Mouse (Mus musculus) yolk sac, embryonic 10.5 days (tissue): ENCODE measurements around the gene Prr5l.

Experiments
- DNase-seq: peaks from one replicate; pipeline ENCODE4 v3.0.0-alpha.2; 2017; ENCODE audit warnings: low spot score

Prr5l gene

DNA sequence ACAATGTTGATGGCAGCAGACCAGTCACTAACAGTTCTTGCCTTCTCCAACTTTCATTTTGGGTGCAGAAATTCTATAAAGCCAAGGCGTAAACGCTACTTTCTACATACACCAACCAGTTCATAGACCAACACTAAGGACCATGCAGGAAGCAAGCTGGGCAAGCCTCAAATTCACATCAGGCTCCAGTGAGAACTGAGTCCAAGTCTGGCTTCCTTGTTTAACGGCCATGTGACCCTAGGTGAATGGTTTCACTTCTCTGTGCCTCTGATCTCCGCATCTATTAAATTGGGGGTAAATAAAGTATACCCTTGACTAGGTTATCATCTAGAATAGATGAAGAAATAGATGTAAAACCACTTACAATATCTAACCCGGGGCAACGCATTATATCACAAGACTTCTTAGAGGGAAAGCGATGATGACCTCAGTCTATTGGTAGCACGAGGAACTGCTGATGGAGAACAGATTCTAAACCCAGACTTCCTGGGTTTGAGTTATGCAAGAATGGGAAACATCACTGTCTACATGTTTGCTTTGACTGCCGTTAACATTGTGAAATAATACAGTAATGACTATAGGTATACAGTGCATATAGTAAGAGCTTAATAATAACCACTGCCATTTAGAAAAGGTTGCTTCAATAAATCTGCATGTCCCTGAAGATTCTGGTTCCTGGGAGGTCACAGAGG lies 1.2 kb downstream of the Prr5l start:
- DNase-seq, result no peak

DNA sequence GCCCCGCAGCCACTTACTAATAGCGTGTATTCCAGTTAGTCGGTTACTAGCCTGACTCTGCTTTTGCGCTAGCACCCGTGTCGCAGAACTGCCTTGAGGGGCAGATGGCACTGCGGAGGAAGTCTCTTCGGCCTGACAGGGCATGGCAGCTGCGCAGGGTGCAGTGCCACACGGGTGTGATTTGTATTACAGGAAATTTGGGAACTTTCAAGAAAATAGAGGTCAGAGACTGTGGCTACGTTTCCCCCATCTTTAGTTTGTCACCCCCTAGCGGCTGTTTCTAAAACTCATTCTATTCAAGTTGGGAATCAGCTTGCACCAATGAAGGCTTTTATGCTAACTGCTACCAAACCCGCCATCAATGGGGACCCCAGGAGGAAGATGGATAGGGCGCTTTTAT lies 11.6 kb downstream of the Prr5l start:
- peak; percentile 35 for DNase-seq

DNA sequence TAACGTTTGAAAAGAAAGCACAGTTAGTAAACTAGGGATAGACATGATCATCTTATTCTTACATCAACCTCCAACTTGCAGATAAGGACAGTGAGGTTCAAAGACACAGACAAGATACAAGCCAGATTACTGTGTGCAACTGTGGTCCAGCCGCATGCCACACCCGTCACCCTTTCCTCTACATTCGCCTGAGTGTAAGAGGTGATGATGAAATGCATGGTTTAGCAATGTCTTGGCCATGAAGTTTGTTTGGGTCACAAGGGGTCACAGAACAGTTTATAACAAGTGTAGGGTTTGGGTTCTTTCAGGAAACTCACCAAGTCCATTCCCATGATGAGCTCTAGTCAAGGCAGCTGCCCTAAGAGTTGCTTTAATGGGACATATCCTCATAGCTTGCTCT lies 14.1 kb downstream of the Prr5l start:
- no peak for DNase-seq

GRCm38 (mm10) chr2:101862219-101863123 lies 20.4 kb downstream of the Prr5l start:
- DNase-seq, result no peak

GRCm38 (mm10) chr2:101860920-101861485 lies 21.8 kb downstream of the Prr5l start:
- DNase-seq, result no peak

DNA sequence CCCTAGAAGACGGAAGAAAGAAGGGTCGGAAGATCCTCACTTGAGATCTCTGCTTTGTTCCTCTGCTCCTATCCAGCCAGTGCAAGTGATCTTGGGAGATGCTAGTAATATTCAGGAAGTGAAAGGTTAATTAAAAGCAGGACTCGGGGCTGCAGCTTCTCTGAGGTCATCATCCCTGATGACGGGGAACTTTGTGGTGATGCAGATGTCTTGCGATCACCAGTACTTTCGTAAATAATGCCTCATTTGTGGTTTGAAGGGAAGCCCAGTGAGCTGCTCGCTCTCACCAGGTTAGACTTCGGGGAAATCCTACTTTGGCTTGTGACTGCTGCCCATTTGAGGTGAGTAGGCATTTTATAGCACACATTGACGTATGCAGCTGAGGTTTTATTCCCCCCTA lies 26.7 kb downstream of the Prr5l start:
- DNase-seq, result no peak

GRCm38 (mm10) chr2:101854792-101855191 lies 28.0 kb downstream of the Prr5l start:
- no peak for DNase-seq

DNA sequence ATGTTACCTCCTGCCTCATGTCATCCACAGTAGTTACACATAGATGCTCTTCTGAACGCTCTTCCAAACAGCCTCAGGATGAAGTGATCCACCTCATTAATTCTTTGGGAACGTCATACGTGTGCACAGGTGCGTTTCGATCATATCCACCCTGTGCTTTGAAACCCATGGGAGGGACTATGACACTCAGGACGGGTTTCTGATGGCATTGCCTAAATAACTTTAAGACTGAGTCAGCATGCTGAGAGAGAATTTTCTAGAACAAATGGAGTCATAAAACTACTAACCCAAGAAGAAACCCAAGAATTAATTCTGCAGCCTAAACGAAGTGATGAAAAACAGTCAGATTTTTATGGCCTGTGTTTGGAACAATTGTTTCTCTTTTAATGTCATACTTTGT lies 40.1 kb downstream of the Prr5l start:
- DNase-seq, result no peak

DNA sequence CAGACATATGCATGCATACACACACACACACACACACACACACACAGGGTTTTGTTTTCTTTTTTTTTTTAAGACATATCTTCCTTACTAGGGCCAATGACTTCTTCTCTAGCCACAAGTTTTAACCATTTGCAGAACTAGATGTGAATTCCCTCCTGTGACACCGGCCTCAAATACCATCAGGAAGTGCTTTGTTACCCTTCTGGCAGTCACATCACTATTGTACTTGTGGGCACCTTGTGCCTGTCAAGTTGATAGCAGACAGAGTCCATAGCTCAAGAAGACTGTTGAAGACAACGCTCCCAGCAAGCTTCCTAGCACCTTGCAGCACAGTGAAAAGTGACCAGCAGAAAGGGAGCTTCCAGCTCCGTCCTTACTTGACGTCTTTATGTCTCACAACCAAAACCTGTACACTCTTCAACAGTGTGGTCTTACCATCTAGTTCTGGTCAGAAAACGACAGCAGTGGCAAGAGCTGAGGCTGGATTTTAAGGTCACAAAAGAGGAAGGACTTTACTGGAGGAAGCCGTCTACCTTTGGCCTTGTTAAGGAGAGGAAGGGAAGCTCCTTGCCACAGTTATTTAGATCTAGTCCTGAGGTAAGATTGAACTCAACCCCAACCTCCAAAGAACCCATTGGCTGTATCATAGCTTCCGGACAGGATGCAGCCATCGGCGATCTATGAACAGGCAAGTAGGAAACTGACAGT lies 47.9 kb downstream of the Prr5l start:
- DNase-seq, result no peak

GRCm38 (mm10) chr2:101832361-101832760 lies 50.5 kb downstream of the Prr5l start:
- DNase-seq, result no peak

DNA sequence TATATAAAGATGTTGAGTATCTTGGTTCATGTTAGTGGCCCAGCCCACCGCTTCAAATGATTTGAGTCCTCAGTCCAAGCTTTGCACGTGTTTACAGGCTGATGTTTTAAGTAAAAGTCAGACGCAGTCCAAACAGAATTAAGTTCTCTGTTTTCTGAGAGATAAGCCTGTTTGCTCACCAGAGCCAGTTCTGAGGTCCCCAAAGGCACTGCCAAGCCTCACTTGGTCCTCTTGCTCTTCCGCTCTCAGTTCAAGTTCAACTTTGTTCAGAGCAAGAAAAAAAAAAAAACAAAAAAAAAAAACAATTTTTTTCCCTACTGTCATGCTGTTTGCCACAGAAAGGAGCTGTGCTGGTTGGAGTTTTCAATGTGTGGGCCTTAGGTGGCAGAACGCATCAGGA lies 51.0 kb downstream of the Prr5l start:
- no peak for DNase-seq

GRCm38 (mm10) chr2:101830186-101830915 lies 52.5 kb downstream of the Prr5l start:
- no peak for DNase-seq

DNA sequence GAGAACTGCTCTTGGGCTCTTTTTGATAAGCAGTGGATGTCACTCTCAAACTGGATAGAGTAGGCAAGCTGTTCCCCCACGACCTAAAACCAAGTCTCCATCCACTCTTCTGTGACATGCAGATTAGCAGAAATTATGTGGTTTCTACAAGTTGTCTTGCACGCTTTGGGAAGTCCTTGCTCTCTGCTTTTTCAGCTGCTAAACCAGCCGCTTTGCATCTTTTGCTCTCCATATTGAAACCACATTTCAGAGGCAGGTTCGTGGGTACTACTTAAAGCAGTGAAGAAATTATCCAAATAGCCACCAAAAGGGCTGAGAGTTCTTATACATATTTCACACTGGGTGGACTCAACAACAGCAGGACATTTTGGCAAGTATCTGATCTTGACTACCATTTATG lies 53.8 kb downstream of the Prr5l start:
- DNase-seq, result no peak

GRCm38 (mm10) chr2:101828057-101828643 lies 54.7 kb downstream of the Prr5l start:
- no peak for DNase-seq

DNA sequence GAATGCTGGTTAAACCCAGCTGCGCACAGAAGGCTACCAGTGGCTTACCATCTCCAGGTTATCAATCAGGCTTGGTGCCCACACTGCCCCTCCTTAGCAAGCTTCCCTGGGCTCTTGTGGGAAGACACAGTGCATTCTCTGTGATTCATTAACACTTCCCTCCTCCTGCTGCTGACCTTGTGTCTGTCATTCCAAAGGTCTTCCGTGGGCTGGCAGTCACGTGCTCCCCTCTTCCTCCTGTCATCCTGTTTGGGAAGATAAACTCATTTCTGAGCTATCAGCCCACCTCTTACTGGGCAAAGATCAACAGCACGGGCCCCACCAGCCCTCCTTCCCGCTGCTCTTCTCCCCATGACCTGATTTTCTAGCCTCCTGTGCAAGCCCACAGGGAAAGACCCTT lies 55.2 kb downstream of the Prr5l start:
- peak; percentile 89 for DNase-seq

GRCm38 (mm10) chr2:101826950-101827600 lies 55.8 kb downstream of the Prr5l start:
- DNase-seq, result peak; percentile 54

GRCm38 (mm10) chr2:101826186-101826707 lies 56.6 kb downstream of the Prr5l start:
- no peak for DNase-seq

- no peak for DNase-seq
These were observed 57.4 kb downstream of the Prr5l start for GRCm38 (mm10) chr2:101825226-101826120.

DNA sequence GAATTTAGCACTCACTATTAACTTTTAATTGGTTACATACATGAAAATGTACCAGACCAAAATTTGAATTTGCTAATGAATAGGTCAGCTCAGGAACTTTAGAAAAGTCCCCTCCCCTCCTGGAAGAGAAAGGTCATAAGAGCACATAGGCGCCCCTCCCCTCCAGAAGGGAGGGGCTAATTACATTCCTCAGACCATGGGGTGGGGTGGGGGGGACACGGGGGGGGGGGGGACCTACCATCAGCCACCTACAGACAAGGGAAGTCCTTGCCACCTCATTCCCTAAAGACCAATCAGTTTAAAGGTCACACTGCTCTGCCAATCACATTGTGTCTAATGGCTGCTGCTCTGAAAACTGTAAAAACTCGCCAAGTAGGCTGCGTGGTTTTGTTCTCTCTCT lies 59.0 kb downstream of the Prr5l start:
- DNase-seq, result no peak

GRCm38 (mm10) chr2:101822785-101823184 lies 60.0 kb downstream of the Prr5l start:
- DNase-seq, result no peak
